Mouse (Mus musculus) embryo, embryonic 10 days (tissue): ENCODE measurements around the gene Myo1e.

Experiments used
- DNase-seq: peaks from one replicate; pipeline ENCODE4 v3.0.0-alpha.2; 2015; ENCODE audit warnings: low spot score

Gene Myo1e

DNA sequence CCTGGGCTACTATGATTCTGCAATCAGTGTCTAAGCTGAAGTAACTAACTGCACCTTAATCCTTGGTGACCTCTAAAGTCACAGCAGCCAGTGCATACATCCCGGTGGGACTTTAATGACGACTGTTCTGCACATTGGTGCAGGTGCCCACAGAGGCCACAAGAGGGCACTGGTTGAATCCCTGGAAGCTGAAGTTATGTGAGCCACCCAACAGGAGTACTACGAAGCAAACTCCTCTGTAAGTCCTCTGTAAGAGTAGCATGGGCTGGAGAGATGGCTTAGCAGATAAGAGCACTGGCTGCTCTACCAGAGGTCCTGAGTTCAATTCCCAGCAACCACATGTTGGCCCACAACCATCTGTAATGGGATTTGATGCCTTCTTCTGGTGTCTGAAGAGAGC, 209.3 kb downstream of the Myo1e start:
- DNase-seq: peak; percentile 24

DNA sequence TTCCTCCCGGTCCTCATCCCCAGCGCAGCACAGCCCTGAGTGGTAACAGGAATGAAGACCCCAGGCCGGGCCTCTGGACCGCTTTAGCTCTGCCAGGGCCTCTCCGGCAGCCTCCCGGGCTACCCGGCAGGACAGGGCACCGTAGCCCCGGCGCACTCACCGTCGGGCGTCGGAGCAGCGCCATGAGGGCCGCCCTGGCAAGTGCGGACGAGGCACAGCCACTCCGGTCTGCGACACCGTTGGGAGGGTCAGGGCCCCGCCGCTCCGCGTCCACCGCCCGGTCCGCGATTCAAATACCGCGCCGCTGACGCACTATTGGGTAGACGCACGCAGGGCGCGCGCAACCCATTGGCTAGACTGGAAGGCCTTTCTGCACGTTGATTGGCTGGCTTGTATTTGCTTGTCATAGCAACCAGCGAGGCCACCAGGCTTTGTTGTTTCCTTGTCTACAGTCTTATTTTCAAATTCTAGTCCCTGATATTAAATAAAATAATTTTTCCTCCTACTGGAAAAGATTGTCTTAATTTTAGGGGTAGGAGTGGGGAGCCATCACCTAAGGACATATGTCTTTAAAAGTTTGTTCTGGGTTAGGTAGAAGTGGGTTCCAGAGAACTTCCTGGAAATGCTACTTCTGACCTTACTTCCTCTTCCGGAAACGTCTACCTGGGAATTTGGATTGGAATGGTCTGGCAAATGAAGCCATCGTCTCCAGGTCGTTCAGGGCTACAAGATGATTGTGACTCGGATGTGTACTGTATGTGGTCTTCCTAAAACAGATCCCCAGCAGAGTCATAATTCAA, 214.3 kb downstream of the Myo1e start, which contains the start of gene Ccnb2:
Gene Ccnb2, minus strand, starts transcription at position 291 of the 800 bp plus-strand sequence.
- peak; percentile 99 for DNase-seq

DNA sequence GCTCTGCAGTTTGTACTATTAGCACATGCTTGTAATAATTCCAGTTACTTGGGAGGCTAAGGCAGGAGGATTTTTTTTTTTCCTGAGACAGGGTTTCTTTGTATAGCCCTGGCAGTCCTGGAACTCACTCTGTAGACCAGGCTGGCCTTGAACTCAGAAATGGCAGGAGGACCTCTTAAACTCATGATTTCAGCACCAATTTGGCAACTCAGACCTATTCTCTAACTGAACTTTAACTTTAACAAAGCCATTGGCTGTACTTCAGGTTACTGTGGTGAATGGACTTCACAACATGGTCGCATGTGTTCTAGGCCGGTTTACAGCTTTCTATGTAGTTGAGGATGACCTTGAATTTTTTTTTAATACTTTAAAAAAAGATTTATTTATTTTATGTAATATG, 215.5 kb downstream of the Myo1e start:
- DNase-seq: no peak

DNA sequence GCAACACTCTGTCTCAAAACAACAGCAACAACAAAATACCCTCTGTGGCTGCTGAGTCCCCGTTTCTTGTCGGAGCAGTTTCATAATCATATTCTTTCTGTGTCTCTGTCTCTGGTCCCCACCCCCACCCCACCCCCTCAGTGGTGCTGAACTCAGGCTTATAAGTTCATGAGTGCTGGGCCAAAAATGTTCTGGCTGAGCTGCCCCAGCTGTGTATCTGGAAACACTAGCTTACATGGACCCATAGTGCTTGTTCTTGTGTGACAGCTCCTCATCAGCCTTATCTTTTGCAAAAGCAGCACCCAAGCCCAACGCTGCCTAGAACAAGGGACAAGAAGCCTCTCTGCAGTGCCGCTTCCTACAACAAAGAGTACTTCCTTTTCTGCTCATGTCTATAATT, 232.8 kb downstream of the Myo1e start:
- DNase-seq: no peak

DNA sequence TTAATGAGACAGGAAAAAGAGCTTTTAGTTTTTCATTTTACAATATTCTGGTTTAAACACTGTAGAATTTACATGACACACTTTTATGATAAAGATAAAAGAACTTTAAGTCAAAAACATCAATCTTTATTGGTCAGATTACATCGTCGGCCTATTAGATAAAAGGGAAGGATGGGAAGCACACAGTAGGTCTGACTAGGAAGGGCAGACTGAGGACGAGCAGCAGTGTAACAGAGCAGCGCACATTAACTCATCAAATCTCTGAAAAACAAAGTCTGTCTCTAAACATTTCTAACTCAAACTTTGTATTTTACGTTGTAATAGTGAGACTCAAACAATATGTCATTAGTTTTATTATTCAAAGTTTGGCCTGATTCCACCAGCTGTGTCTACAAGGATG, 241.9 kb downstream of the Myo1e start:
- DNase-seq: no peak
